Mouse (Mus musculus) embryonic facial prominence, embryonic 11.5 days (tissue): ENCODE data around the gene B430305J03Rik. TPM values are rescaled to one million over a fixed set of nuclear protein-coding genes. Genes with fewer than 3 reads are reported as not detected.

Experiments used
- ATAC-seq: fragments of 200-750 bp; cut with Nextera tagmentation; replicated peaks from 2 replicates; pipeline ENCODE4 v1.8.0; 2017; ENCODE audit warnings: low read depth; ENCODE audit not compliant: insufficient number of reproducible peaks, low FRiP score, low TSS enrichment
- DNase-seq: peaks from one replicate; pipeline ENCODE4 v3.0.0-alpha.2; 2015; ENCODE audit warnings: low spot score
- H3K27ac ChIP-seq: fragments of 300-500 bp; sonication (generic); replicated peaks from 2 replicates; pipeline ENCODE4 v1.5.1; 2014; ENCODE audit warnings: mild to moderate bottlenecking, low read depth, low read length, control low read depth
- H3K27me3 ChIP-seq: fragments of 300-500 bp; sonication (generic); 2 replicates; pipeline ENCODE4 v1.6.1; 2014; ENCODE audit warnings: mild to moderate bottlenecking, low read length, moderate library complexity, mixed read lengths; ENCODE audit not compliant: control insufficient read depth, insufficient read depth
- H3K36me3 ChIP-seq: fragments of 300-500 bp; sonication (generic); replicated peaks from 2 replicates; pipeline ENCODE4 v1.6.1; 2014; ENCODE audit warnings: low read depth, mild to moderate bottlenecking, low read length, moderate library complexity, mixed read lengths; ENCODE audit not compliant: control insufficient read depth, insufficient read depth
- H3K4me1 ChIP-seq: fragments of 300-500 bp; sonication (generic); 2 replicates; pipeline ENCODE4 v1.6.1; 2014; ENCODE audit warnings: low read length, mixed read lengths; ENCODE audit not compliant: control insufficient read depth, insufficient read depth
- H3K4me2 ChIP-seq: fragments of 300-500 bp; sonication (generic); 2 replicates; pipeline ENCODE4 v1.6.1; 2014; ENCODE audit warnings: low read depth, mild to moderate bottlenecking, control low read depth, low read length, moderate library complexity
- H3K4me3 ChIP-seq: fragments of 300-500 bp; sonication (generic); 2 replicates; pipeline ENCODE4 v1.5.1; 2014; ENCODE audit warnings: low read depth, low read length, control low read depth
- H3K9ac ChIP-seq: fragments of 300-500 bp; sonication (generic); replicated peaks from 2 replicates; pipeline ENCODE4 v1.6.1; 2014; ENCODE audit warnings: mild to moderate bottlenecking, control low read depth, low read length
- H3K9me3 ChIP-seq: fragments of 300-500 bp; sonication (generic); replicated peaks from 2 replicates; pipeline ENCODE4 v1.6.1; 2016; ENCODE audit warnings: mild to moderate bottlenecking, low read length, inconsistent platforms, mixed read lengths; ENCODE audit not compliant: control insufficient read depth
- WGBS: fragments of 180-500 bp; shearing (Covaris S2); extraction: QIAGEN DNeasy Blood & Tissue Kit; methylation state at CpG from one replicate; pipeline ENCODE4 v1.1.7; 2014; 5-methylcytosine and 5-hydroxymethylcytosine counted together
- polyA plus RNA-seq: library from polyadenylated mRNA; unstranded; fragments of >200 nt; fragmentation: Nextera tagmentation; extraction: Ambion mirVana; gene quantifications from 2 replicates; pipeline ENCODE4 v1.2.1, GENCODE M21; 2014

Gene B430305J03Rik
- polyA plus RNA-seq, 1 experiment from 2014 or later = not detected

GRCm38 (mm10) chr3:61345636-61346035, 20.1 kb downstream of the B430305J03Rik start:
- WGBS = 44% methylated on average over 1 of the region's 1 CpGs
- peak; percentile 15 for DNase-seq
- Histone ChIP-seq H3K9ac (no peak overlapping the region), H3K9me3 (no peaks in the 10 kb centered on the region), H3K4me2 (no peak overlapping the region), H3K4me1 (no peaks in the 10 kb centered on the region), H3K4me3 (no peak overlapping the region), H3K27me3 (no peaks in the 10 kb centered on the region), H3K36me3 (no peaks in the 10 kb centered on the region), H3K27ac (no peak overlapping the region)
- ATAC-seq = no peak

GRCm38 (mm10) chr3:61344031-61344430, 21.7 kb downstream of the B430305J03Rik start:
- no peak for ATAC-seq
- H3K4me2 ChIP-seq = no peak overlapping the region
- no peaks in the 10 kb centered on the region for H3K27me3 ChIP-seq
- H3K4me1 ChIP-seq = no peaks in the 10 kb centered on the region
- H3K27ac ChIP-seq = no peak overlapping the region
- WGBS = 85% methylated on average over 7 of the region's 7 CpGs
- no peaks in the 10 kb centered on the region for H3K36me3 ChIP-seq
- H3K9ac ChIP-seq = no peak overlapping the region
- H3K9me3 ChIP-seq = no peaks in the 10 kb centered on the region
- H3K4me3 ChIP-seq = no peak overlapping the region
- no peak for DNase-seq

GRCm38 (mm10) chr3:61340321-61340720, 25.4 kb downstream of the B430305J03Rik start:
- Histone ChIP-seq H3K4me3 (no peak overlapping the region), H3K27ac (no peak overlapping the region), H3K9me3 (no peaks in the 10 kb centered on the region), H3K36me3 (no peaks in the 10 kb centered on the region), H3K4me2 (no peak overlapping the region), H3K9ac (no peak overlapping the region), H3K4me1 (no peaks in the 10 kb centered on the region), H3K27me3 (no peaks in the 10 kb centered on the region)
- DNase-seq (no peak), ATAC-seq (no peak)
- 76% methylated on average over 5 of the region's 5 CpGs for WGBS

- DNase-seq = no peak
- no peak overlapping the region for H3K4me3 ChIP-seq
- ATAC-seq = no peak
- WGBS = 75% methylated on average over 3 of the region's 3 CpGs
- H3K27me3 ChIP-seq = no peaks in the 10 kb centered on the region
- no peaks in the 10 kb centered on the region for H3K9me3 ChIP-seq
- H3K9ac ChIP-seq = no peak overlapping the region
- H3K4me2 ChIP-seq = no peak overlapping the region
- H3K27ac ChIP-seq = no peak overlapping the region
- no peaks in the 10 kb centered on the region for H3K36me3 ChIP-seq
- H3K4me1 ChIP-seq = no peaks in the 10 kb centered on the region
Observed at GRCm38 (mm10) chr3:61337230-61337629, 28.5 kb downstream of the B430305J03Rik start.

- H3K27me3 ChIP-seq = no peaks in the 10 kb centered on the region
- H3K27ac ChIP-seq = no peak overlapping the region
- H3K4me3 ChIP-seq = no peak overlapping the region
- H3K9me3 ChIP-seq = no peaks in the 10 kb centered on the region
- H3K9ac ChIP-seq = no peak overlapping the region
- H3K36me3 ChIP-seq = no peaks in the 10 kb centered on the region
- H3K4me1 ChIP-seq = no peaks in the 10 kb centered on the region
- no peak for DNase-seq
- 37% methylated on average over 2 of the region's 2 CpGs for WGBS
- H3K4me2 ChIP-seq = no peak overlapping the region
- ATAC-seq = no peak
Observed at GRCm38 (mm10) chr3:61336205-61336604, 29.5 kb downstream of the B430305J03Rik start.

GRCm38 (mm10) chr3:61321632-61322031, 44.1 kb downstream of the B430305J03Rik start:
- Histone ChIP-seq H3K4me1 (no peaks in the 10 kb centered on the region), H3K9me3 (no peaks in the 10 kb centered on the region), H3K4me2 (no peak overlapping the region), H3K27me3 (no peaks in the 10 kb centered on the region), H3K36me3 (no peaks in the 10 kb centered on the region), H3K4me3 (no peak overlapping the region), H3K9ac (no peak overlapping the region), H3K27ac (no peak overlapping the region)
- DNase-seq = no peak
- no peak for ATAC-seq
- WGBS = 94% methylated on average over 6 of the region's 6 CpGs

- H3K4me2 ChIP-seq = no peak overlapping the region
- no peak for DNase-seq
- H3K4me1 ChIP-seq = no peaks in the 10 kb centered on the region
- ATAC-seq = no peak
- H3K9me3 ChIP-seq = no peaks in the 10 kb centered on the region
- H3K9ac ChIP-seq = no peak overlapping the region
- H3K4me3 ChIP-seq = no peak overlapping the region
- no peak overlapping the region for H3K27ac ChIP-seq
- 84% methylated on average over 2 of the region's 2 CpGs for WGBS
- H3K27me3 ChIP-seq = no peaks in the 10 kb centered on the region
- no peaks in the 10 kb centered on the region for H3K36me3 ChIP-seq
Observed at GRCm38 (mm10) chr3:61320031-61320430, 45.7 kb downstream of the B430305J03Rik start.

GRCm38 (mm10) chr3:61315002-61315401, 50.7 kb downstream of the B430305J03Rik start:
- no peak for DNase-seq
- no peak for ATAC-seq
- H3K27me3 ChIP-seq = no peaks in the 10 kb centered on the region
- H3K9me3 ChIP-seq = no peaks in the 10 kb centered on the region
- 80% methylated on average over 2 of the region's 2 CpGs for WGBS
- no peak overlapping the region for H3K9ac ChIP-seq
- no peaks in the 10 kb centered on the region for H3K4me1 ChIP-seq
- no peak overlapping the region for H3K4me3 ChIP-seq
- H3K27ac ChIP-seq = no peak overlapping the region
- H3K4me2 ChIP-seq = no peak overlapping the region
- H3K36me3 ChIP-seq = no peaks in the 10 kb centered on the region
